Mouse (Mus musculus): ENCODE data around the gene Abhd17b.

The Abhd17b gene

DNA sequence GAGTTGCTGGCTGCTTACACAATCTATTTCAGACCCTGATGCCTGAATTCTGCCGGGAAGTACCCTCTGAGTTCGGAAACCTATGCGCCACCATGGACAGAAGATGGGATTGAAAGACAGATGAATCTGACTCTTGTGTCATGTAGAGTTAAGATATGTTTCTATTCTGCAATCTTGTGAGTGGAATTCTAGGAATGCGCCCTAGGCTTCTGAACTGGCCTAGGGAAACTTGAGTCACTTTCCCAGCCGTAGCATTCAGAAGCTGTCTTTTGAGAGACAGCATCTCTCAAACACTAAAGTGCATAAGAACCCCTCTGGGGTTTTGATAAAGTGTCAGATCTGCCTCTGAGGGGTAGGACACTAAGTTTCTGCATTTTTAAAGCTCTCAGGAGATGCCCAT lies 78.9 kb downstream of the Abhd17b start:
- no peak for DNase-seq (ENCODE audit: low read depth, low spot score)

- DNase-seq (ENCODE audit: low read depth, low spot score) = no peak
Observed at GRCm38 (mm10) chr19:21733176-21733575, 80.2 kb downstream of the Abhd17b start.

DNA sequence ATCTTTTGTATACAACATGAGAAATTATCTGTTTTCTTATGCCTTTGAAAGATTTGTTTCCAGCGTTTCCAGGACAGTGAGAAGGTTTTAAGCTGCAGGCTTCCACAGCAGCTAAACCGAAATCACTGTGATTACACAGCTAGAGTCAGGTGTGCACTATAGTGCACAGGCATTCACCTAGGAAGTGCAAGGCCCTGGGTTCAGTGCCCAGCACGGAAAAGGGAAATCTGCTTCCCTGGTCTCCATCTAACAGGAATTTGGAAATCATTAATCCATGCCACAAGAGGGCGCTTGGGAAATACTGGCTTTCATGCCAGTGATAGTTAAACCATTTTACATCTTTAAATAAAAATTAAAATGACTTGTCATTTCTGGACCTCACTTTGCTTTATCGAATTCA lies 81.1 kb downstream of the Abhd17b start:
- no peak for DNase-seq (ENCODE audit: low read depth, low spot score)

Measured in retina, adult 2 months (tissue).